Mouse (Mus musculus): ENCODE results near the gene Adgrl3.

- TF ChIP-seq CTCF (IDR thresholded peaks at IDR 0.05 in 2 of 3, conservative IDR thresholded peaks at IDR 0.05 in 1 of 3; ENCODE audit: control insufficient read depth in 1 of 3, insufficient read depth in 1 of 3, low read depth in 2 of 3, low read length in 3 of 3, poor library complexity in 1 of 3, severe bottlenecking in 1 of 3) (no peak), RAD21 (IDR thresholded peaks at IDR 0.05; ENCODE audit: low read depth, low read length) (no peak), NRF1 (IDR thresholded peaks at IDR 0.05; ENCODE audit: insufficient read depth, low read depth, low read length, poor library complexity, severe bottlenecking) (no peak)
Observed at GRCm38 (mm10) chr5:81752426-81752825, 732.5 kb downstream of the Adgrl3 start.
